28 mouse cellular contexts compared by ENCODE assay signal in the genomic region with DNA sequence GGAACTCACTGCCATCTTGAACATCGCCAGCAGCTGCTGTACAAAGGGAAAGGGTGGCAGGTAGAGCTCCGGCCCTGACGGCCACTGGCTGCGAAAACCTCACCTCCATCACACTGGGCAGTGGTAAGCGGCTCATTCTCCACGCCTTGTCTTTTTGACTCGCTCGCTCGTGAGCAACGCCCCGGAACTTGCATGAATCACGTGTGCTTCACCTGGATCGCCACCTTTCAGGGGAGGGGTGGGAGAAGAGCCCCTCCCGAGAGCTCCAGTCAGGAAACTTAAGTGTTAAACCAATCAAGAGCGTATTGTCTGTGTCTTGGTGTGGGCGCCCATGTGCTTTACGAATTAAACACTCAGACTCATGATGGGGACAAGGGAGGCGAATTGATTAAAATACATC.
DNase-seq lines count a peak whose midpoint lies in the region; ATAC-seq lines count a peak whose summit lies in the region.
"Had no signal": no experiment of that assay in that cellular context is flagged by ENCODE, and none has a peak within 500 bp of the region (broad histone marks: within the 10 kb centered on the region; RNA-seq: fewer than 3 reads in every experiment).

No protein-coding gene starts in this region.

- DNase-seq in forebrain, embryonic 11.5 days (ENCODE audit: low spot score), result no peak
- no peak for DNase-seq in hindbrain, embryonic 10.5 days (ENCODE audit: low spot score)
- peak; percentile 69 for DNase-seq in ZHBTc4 (ENCODE audit: low read depth, low spot score)
- no peak for DNase-seq in gastrocnemius, postnatal 14 days
- DNase-seq in thymus, postnatal 14 days, result no peak
- DNase-seq: adrenal gland, adult 2 months; adrenal gland, postnatal 36 days; cerebellum, adult 2 months; cerebellum, postnatal 14 days; gastrocnemius, postnatal 25 days; heart, adult 11 months; kidney, postnatal 14 days; liver; lung, adult 2 months; lung, postnatal 10 days; midbrain, embryonic 14.5 days; thymus, postnatal 25 days had no signal

- 88% methylated on average over 18 of the region's 18 CpGs for WGBS in forebrain, embryonic 13.5 days
- 94% methylated on average over 18 of the region's 18 CpGs for WGBS in forebrain, embryonic 11.5 days
- 84% methylated on average over 18 of the region's 18 CpGs for WGBS in hindbrain, embryonic 15.5 days
- WGBS in hindbrain, embryonic 10.5 days, result 95% methylated on average over 18 of the region's 18 CpGs
- 85% methylated on average over 18 of the region's 18 CpGs for WGBS in neural tube, embryonic 15.5 days

- H3K27ac ChIP-seq in forebrain, embryonic 13.5 days, result peak overlapping the region; percentile 17
- no peak overlapping the region for H3K27ac ChIP-seq in forebrain, embryonic 11.5 days (ENCODE audit: low read depth, low read length)
- H3K27ac ChIP-seq in hindbrain, embryonic 15.5 days (replicated peaks), result peak overlapping the region; percentile 58
- no peak overlapping the region for H3K27ac ChIP-seq in hindbrain, embryonic 10.5 days
- H3K27ac ChIP-seq in neural tube, embryonic 15.5 days (replicated peaks), result peak overlapping the region; percentile 46; the same call in 1 of the 2 replicates
- H3K27ac ChIP-seq: heart, embryonic 10.5 days; heart, embryonic 15.5 days; liver, embryonic 14.5 days; macrophage had no signal

- no peaks in the 10 kb centered on the region for H3K27me3 ChIP-seq in forebrain, embryonic 13.5 days
- no peaks in the 10 kb centered on the region for H3K27me3 ChIP-seq in forebrain, embryonic 11.5 days (ENCODE audit: control insufficient read depth, insufficient read depth, low read length)
- H3K27me3 ChIP-seq in hindbrain, embryonic 15.5 days, result no peaks in the 10 kb centered on the region
- no peaks in the 10 kb centered on the region for H3K27me3 ChIP-seq in hindbrain, embryonic 10.5 days (ENCODE audit: insufficient read depth, poor library complexity, severe bottlenecking)
- H3K27me3 ChIP-seq in neural tube, embryonic 15.5 days (replicated peaks), result no peaks in the 10 kb centered on the region
- H3K27me3 ChIP-seq: CH12.LX; heart, embryonic 15.5 days had no signal

- H3K9me3 ChIP-seq in forebrain, embryonic 13.5 days (replicated peaks), result no peaks in the 10 kb centered on the region
- no peaks in the 10 kb centered on the region for H3K9me3 ChIP-seq in forebrain, embryonic 11.5 days (ENCODE audit: control insufficient read depth, low read length)
- no peaks in the 10 kb centered on the region for H3K9me3 ChIP-seq in hindbrain, embryonic 15.5 days
- no peaks in the 10 kb centered on the region for H3K9me3 ChIP-seq in hindbrain, embryonic 10.5 days
- no peaks in the 10 kb centered on the region for H3K9me3 ChIP-seq in neural tube, embryonic 15.5 days (replicated peaks)
- H3K9me3 ChIP-seq: heart, embryonic 10.5 days; heart, embryonic 15.5 days had no signal

- intact Hi-C loops in gastrocnemius, postnatal 14 days (cut with DNase I; ENCODE audit: low total_unique reads), result no loop called here

- no peak overlapping the region for H3K4me3 ChIP-seq in forebrain, embryonic 13.5 days
- no peak overlapping the region for H3K4me3 ChIP-seq in forebrain, embryonic 11.5 days (ENCODE audit: low read depth, low read length)
- no peak overlapping the region for H3K4me3 ChIP-seq in hindbrain, embryonic 15.5 days
- no peak overlapping the region for H3K4me3 ChIP-seq in hindbrain, embryonic 10.5 days
- no peak overlapping the region for H3K4me3 ChIP-seq in neural tube, embryonic 15.5 days (replicated peaks)
- H3K4me3 ChIP-seq: erythroblast, embryonic 14.5 days; heart, embryonic 10.5 days; heart, embryonic 15.5 days had no signal

- H3K9ac ChIP-seq in forebrain, embryonic 13.5 days, result no peak overlapping the region
- no peak overlapping the region for H3K9ac ChIP-seq in forebrain, embryonic 11.5 days (ENCODE audit: low read length)
- H3K9ac ChIP-seq in hindbrain, embryonic 15.5 days, result no peak overlapping the region
- H3K9ac ChIP-seq in neural tube, embryonic 15.5 days (replicated peaks), result no peak overlapping the region
- H3K9ac ChIP-seq: heart, embryonic 15.5 days; liver, embryonic 14.5 days had no signal

- ATAC-seq in forebrain, embryonic 13.5 days, result no peak
- no peak for ATAC-seq in forebrain, embryonic 11.5 days (replicated peaks; ENCODE audit: low FRiP score)
- no peak for ATAC-seq in hindbrain, embryonic 15.5 days (ENCODE audit: low FRiP score, low read depth)
- ATAC-seq in neural tube, embryonic 15.5 days (ENCODE audit: low FRiP score), result 0 out of 2 replicates have a peak, but pooled peaks have one; percentile 2
- ATAC-seq: activated CD4-positive, CD25-positive, alpha-beta regulatory T cell, adult 4 months; intestine, postnatal 0 days had no signal

- H3K4me1 ChIP-seq in forebrain, embryonic 13.5 days, result peaks cover 9% of the 10 kb centered on the region
- H3K4me1 ChIP-seq in forebrain, embryonic 11.5 days (replicated peaks; ENCODE audit: control insufficient read depth, insufficient read depth, low read length), result peaks cover under 1% of the 10 kb centered on the region; the same call in 1 of the 2 replicates
- peaks cover 16% of the 10 kb centered on the region for H3K4me1 ChIP-seq in hindbrain, embryonic 15.5 days (replicated peaks)
- peaks cover 27% of the 10 kb centered on the region for H3K4me1 ChIP-seq in hindbrain, embryonic 10.5 days (replicated peaks)
- H3K4me1 ChIP-seq in neural tube, embryonic 15.5 days, result peaks cover 35% of the 10 kb centered on the region

- H3K4me2 ChIP-seq in forebrain, embryonic 13.5 days, result no peak overlapping the region
- no peak overlapping the region for H3K4me2 ChIP-seq in forebrain, embryonic 11.5 days (ENCODE audit: low read depth, low read length, severe bottlenecking)
- no peak overlapping the region for H3K4me2 ChIP-seq in hindbrain, embryonic 15.5 days
- H3K4me2 ChIP-seq in neural tube, embryonic 15.5 days, result no peak overlapping the region
- H3K4me2 ChIP-seq: heart, embryonic 15.5 days had no signal

- H3K36me3 ChIP-seq in forebrain, embryonic 13.5 days (ENCODE audit: poor library complexity, severe bottlenecking), result no peaks in the 10 kb centered on the region
- H3K36me3 ChIP-seq in forebrain, embryonic 11.5 days (ENCODE audit: control insufficient read depth, insufficient read depth, low read length), result no peaks in the 10 kb centered on the region
- no peaks in the 10 kb centered on the region for H3K36me3 ChIP-seq in hindbrain, embryonic 15.5 days
- 0 out of 2 replicates have a peak, but pooled peaks cover 3% of the 10 kb centered on the region for H3K36me3 ChIP-seq in hindbrain, embryonic 10.5 days
- no peaks in the 10 kb centered on the region for H3K36me3 ChIP-seq in neural tube, embryonic 15.5 days
- H3K36me3 ChIP-seq: heart, embryonic 10.5 days; heart, embryonic 15.5 days had no signal

Comparison
In these comparisons a context has a peak if more than half of its experiments do, and no peak if none do; other contexts are left out.
1. H3K27ac ChIP-seq: peak in forebrain, embryonic 13.5 days (single experiment), hindbrain, embryonic 15.5 days (single experiment) and neural tube, embryonic 15.5 days (single experiment); none in forebrain, embryonic 11.5 days (single experiment) and hindbrain, embryonic 10.5 days (single experiment).